Mouse (Mus musculus) large intestine, adult 2 months (tissue): ENCODE results near the gene Ocm. TPM values are rescaled to one million over a fixed set of nuclear protein-coding genes. Genes with fewer than 3 reads are reported as not detected.

Source experiments
- polyA plus RNA-seq: library from polyadenylated mRNA; depleted of rRNA; stranded (reverse); fragments of >200 nt; gene quantifications from 2 replicates; pipeline ENCODE4 v1.2.3, GENCODE M21; 2012; rRNA removed

The Ocm gene
- polyA plus RNA-seq, 1 experiment, result 23.7 TPM

Other genes starting within 250 kb of the Ocm start
- 18.7 and 19.8 TPM in 2 replicates for gene Eif2ak1, start 208.9 kb downstream of the Ocm start, polyA plus RNA-seq
- gene Ankrd61, start 129.0 kb downstream of the Ocm start, polyA plus RNA-seq, result 0.10 and 0.18 TPM in 2 replicates
- gene Aimp2, start 116.8 kb downstream of the Ocm start, polyA plus RNA-seq, result 66.4 and 69.0 TPM in 2 replicates
- 2.5 and 3.2 TPM in 2 replicates for gene Pms2, start 116.7 kb downstream of the Ocm start, polyA plus RNA-seq
- gene Gm42421, start 98.5 kb downstream of the Ocm start, polyA plus RNA-seq, result not detected in 2 replicates
- gene Rsph10b, start 93.6 kb downstream of the Ocm start, polyA plus RNA-seq, result 0.07 and 0.21 TPM in 2 replicates
- gene Ccz1, start 11.8 kb downstream of the Ocm start, polyA plus RNA-seq, result 17.6 and 20.1 TPM in 2 replicates
- gene Lmtk2, start 73.8 kb upstream of the Ocm start, polyA plus RNA-seq, result 21.9 and 31.0 TPM in 2 replicates
- gene Bhlha15, start 163.6 kb upstream of the Ocm start, polyA plus RNA-seq, result 11.4 and 14.1 TPM in 2 replicates
- gene Tecpr1, start 196.9 kb upstream of the Ocm start, polyA plus RNA-seq, result 20.1 and 27.6 TPM in 2 replicates
- 105 and 134 TPM in 2 replicates for gene Bri3, start 217.8 kb upstream of the Ocm start, polyA plus RNA-seq